Mouse (Mus musculus) heart, adult 9 months (tissue): ENCODE results near the gene Rfx2.

Source experiments
- DNase-seq, 2 experiments: peaks; one replicate each; pipeline ENCODE4 v3.0.0; 2022; ENCODE audit warnings: low spot score in 2 of 2

Rfx2 gene

GRCm38 (mm10) chr17:56830411-56831110 lies at the start of gene Rfx2:
TSS of gene Rfx2 (minus strand) at chr17:56831013.
- no peak for DNase-seq

GRCm38 (mm10) chr17:56877426-56877825 lies 46.6 kb upstream of the Rfx2 start:
- DNase-seq: no peak

- no peak for DNase-seq
Observed at GRCm38 (mm10) chr17:56876981-56877380, 46.2 kb upstream of the Rfx2 start.

DNA sequence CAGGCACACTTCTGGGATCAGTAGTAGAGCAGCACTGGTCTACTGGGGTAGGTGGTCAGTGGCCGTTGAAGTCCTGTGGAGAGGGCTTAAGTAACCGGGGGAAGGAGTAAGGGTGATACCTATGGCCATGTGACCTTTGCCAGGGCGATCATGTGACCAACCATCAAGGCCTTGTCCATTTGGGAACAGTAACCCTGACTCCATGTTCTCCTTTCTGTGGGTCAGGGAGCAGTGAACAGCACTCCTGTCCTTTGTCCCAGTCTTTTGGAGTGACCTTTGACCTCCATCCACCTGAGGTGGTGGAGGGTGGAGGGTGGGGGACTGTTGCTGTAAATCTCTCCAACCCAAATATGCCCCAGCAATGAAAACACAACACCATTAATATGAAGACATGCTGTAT lies 45.7 kb upstream of the Rfx2 start:
- no peak for DNase-seq

GRCm38 (mm10) chr17:56874936-56875651 lies 44.3 kb upstream of the Rfx2 start, which contains the start of gene 1700061G19Rik:
TSS of gene 1700061G19Rik (plus strand) at chr17:56875477.
- DNase-seq: no peak

DNA sequence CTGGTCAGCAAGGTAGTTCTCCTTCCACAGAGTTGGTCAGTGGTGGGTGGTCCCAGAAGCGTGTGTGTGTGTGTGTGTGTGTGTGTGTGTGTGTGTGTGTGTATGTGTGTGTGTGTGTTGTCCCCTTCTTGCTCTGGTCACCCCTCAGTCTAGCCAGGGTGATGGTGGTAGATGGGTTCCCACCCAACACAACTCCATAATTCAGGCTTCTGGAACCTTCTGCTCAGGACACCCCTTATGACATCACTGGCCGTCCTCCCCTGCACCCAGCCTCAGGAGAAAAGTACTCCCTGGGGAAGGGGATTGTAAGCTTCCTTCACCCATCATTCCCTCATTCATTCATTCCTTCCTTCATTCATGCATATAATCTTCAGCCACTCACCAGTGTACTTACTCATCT lies 43.4 kb upstream of the Rfx2 start, which contains the start of gene Acsbg2:
TSS of gene Acsbg2 (minus strand) at position 211 of the 400 bp plus-strand sequence.
- DNase-seq: no peak

DNA sequence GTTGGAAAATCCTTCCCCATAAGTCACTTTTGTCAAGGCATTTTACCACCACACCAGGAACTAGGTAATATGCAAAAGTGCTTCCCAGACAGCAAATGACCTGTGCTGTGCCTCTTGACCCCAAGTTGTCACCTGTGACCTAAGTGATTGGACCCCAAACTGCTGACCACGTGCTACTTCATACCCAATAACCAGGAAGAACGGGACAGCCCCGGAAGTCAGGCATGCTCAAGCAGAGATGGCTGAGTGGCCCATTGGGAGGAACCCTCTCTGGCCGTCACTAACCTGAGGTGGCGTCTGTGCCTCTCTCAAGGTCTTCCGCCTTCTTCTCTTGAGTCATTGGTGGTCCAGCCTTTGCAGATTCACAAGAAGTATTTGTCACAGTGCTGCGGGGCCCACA lies 41.7 kb upstream of the Rfx2 start:
- no peak for DNase-seq

DNA sequence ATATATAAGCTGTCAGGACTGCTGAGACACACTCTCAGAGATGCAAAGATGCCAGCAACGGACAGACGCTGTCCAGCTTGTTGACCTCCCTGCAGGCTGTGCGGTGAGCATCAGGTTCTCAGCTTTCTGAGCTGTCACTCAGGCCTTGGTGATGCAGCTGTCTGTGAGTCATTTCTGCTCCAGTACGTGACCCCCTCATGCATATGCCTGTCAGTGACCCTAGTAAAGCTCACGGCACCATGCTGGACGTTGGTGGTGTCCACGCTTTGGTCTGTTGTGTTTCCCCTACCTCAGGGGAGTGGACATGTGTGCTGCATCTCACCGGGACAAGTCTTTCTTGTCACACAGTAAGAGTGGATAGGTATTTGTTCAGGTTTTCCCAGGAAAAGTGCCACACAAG lies 41.0 kb upstream of the Rfx2 start:
- no peak for DNase-seq

GRCm38 (mm10) chr17:56870287-56870953 lies 39.6 kb upstream of the Rfx2 start:
- DNase-seq: no peak

DNA sequence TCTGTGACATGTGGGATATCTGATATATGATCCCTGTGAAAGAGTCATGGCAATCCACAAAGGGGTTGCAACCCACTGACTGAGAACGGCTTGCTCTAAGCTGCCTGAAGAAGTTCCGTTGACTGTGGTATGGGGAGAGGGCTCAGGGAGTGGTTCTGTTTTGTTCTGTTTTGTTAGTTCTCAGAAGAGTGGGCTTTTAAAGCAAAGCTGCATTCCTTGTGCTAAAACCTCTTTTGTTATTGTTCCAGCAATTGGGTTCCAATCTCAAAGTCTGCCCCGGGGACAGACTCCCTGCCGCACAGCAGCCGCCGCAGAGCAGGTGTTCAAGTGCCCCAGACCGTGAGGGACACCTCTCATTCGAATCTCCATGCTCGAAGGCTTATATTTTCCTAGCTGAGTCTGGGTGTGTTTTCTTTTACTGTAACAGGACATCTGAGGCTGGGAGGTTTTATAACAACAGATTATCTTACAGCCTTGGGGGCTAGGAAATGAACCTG lies 38.7 kb upstream of the Rfx2 start:
- no peak for DNase-seq

DNA sequence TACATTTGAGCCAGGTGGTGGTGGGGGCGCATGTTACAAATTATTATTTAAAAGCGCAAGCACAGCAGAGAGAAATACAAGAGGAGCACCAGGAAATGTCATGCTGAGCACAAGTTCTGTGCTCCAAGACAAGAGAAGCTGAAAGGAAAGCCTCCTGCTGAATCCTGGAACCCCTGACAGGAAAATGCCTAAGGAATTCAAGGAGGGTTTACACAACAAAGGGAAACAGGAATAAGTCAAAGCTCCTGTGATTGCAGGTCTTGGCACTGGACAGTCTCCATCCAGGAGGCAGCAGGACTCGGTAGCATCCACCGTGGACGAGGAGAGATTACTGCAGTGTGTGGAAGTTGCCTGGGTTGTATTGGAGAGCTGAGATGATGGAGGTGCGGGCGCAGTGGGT lies 35.3 kb upstream of the Rfx2 start:
- no peak for DNase-seq

DNA sequence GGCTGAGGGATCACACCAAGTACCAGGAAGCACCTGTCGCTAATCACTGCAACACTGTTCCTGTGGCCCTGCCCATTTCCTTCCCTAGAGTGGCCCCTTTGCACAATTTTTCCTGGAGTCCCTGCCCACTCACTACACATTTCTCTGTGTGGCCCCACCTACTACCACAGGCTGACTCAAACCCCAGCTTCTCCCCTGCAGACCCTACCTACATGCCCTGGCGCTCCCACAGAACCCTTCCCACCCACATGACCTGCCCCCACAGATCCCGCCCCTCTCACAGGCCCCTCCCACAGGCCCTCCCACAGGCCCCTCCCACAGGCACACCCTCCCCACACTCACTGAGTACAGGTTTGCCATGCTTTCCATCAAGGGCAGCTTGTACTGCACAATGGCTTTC lies 30.4 kb upstream of the Rfx2 start:
- DNase-seq: peak; percentile 15 to 37

GRCm38 (mm10) chr17:56858922-56859321 lies 28.1 kb upstream of the Rfx2 start:
- DNase-seq: no peak

DNA sequence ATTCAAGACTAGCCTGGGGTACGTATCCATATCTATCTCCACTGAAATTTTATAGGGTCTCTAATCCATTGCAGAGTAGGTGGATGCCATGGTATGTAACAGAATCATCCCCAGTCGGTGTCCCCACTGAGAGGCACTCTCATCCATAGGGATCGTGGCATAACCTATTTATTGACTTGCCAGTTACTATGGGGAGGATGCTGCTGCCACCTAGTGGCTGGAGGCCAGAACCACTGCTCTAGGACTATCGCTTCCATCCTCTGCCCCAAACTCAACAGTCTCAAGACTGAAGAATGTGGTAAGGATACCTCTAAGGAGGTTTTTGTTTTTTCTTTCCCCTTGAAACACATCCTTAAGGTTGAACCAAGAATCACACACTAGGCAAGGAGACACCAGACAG lies 27.4 kb upstream of the Rfx2 start:
- DNase-seq: peak; percentile 34 to 65

GRCm38 (mm10) chr17:56855421-56855820 lies 24.6 kb upstream of the Rfx2 start:
- no peak for DNase-seq

GRCm38 (mm10) chr17:56851167-56851566 lies 20.4 kb upstream of the Rfx2 start:
- DNase-seq: no peak

- DNase-seq: no peak
Observed at GRCm38 (mm10) chr17:56849710-56850109, 18.9 kb upstream of the Rfx2 start.

DNA sequence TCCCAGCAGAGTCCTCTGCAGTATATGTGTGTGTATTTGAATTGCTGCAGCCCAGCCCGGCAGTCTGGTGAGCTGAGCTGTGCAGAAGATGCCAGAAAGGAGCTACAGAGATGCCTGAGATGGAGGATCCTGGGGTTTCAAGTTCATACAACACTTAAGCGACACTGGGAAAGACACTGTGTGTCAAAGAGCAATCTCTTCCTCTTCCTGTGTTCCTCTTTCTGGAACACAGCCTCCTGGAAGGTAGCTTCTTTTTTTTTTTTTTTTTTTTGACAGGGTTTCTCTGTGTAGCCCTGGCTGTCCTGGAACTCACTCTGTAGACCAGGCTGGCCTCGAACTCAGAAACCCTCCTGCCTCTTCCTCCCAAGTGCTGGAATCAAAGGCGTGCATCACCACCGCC lies 18.0 kb upstream of the Rfx2 start:
- DNase-seq: no peak

GRCm38 (mm10) chr17:56843678-56844077 lies 12.9 kb upstream of the Rfx2 start:
- no peak for DNase-seq

DNA sequence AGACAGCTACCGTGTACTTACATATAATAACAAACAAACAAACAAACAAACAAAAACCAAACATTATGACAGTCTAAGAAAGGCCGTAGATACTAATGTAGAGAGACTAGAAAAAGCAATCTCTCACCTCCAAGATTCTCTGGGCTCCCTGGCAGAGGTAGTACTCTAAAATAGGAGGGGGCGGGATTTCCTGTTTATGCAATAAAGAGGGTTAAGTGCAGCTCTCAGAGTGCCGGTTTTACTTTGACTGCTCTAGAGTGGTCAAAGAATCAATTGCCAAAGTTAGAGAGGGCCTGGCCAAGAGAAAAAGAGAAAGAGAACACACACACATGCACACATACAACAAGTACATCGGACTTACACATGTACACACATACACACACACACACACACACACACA lies 11.4 kb upstream of the Rfx2 start:
- DNase-seq: no peak

DNA sequence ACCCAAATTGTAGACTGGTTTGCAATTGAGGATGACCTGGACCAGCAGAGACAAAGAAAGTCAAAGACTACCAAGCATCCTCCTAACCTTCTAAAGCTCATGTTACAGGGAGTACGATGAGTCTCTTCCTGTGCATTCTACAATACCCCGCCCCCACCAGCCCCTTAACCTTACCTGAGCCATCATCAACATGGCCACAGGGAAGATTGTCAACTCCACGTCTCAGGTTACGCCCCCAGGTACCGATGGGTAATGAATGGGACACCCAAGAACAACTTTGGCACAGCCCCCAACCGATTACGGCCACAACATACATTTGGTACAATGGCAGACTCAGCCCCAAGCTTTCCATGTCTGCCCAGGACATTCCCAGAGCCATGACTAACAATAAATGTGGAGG lies 9.7 kb upstream of the Rfx2 start:
- no peak for DNase-seq

- no peak for DNase-seq
Observed at GRCm38 (mm10) chr17:56836336-56836735, 5.5 kb upstream of the Rfx2 start.

GRCm38 (mm10) chr17:56833381-56833780 lies 2.6 kb upstream of the Rfx2 start:
- no peak for DNase-seq
